Mouse (Mus musculus) mouse embryonic stem cell (cell line): Measurements from ENCODE around the gene Zfp13.

Experiments used
- in situ Hi-C, 2 experiments: fragments of 300-500 bp; cut with MboI; formaldehyde crosslinking; loops; 1 replicate in 1 of 2; 3 replicates in 1 of 2; pipeline ENCODE4 v1.14.3; 2019 to 2020; ENCODE audit warnings: low sequenced_read_pairs in 2 of 2, low pct_unique_long_range_greater_than_20kb in 1 of 2, mixed read lengths in 1 of 2; ENCODE audit not compliant: unreplicated experiment in 1 of 2

The Zfp13 gene

DNA sequence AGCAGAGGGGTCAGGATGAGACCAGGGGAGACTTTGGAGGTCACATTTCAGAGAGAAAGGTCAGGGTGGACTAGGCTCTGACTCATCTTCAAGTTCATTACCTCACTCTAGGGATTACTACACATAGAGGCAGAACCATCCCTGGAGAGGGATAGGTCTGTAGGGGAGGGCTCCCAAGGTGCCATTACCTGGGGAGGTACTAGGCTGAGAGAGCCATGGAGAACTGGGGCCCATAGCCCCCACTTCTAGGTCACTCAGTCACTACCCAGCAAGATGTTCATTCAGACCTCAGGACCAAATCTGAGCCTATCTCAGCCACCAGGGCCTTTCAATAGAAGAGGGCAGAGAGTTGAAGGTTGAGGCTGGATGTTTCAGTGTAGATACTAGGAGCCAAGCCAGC lies 45.0 kb downstream of the Zfp13 start:
- in situ Hi-C loops: no loop called here

- in situ Hi-C loops: no loop called here
Observed at GRCm38 (mm10) chr17:23553634-23554120, 45.6 kb downstream of the Zfp13 start.

DNA sequence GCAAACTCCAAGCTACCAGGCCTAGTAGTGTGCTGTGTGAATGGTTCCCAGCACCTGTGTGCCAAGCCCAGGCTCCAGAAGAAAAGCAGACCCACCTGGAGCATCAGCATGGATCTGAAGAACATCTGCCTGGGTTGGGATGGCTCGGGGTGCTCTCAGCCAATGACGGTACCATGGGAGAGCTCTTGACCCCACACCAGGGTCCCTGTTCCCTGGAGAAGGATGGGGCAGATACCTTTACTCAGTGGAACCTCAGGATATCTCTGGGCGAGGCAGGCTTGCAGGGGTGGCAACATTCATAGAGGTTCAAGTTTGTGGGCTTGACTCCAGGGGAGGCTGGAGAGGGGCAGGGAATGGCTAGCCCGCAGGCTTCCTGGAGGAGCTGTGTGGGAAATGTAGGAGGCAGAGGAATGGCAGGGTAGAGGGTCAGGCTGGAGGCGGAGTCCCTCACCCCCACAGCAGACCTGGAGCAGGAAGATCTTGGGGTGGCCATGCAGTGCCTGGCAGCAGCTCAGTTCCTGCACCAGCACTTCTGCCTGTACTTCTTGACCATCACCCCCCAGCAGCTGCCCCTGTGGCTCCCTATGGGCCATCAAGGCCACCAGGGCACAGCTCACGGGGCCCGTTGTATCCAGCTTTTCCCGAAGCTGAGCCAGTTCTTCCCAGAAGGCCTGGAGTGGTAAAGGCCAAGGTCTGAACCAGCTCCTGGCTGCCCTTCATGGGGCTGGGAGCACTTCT lies 46.2 kb downstream of the Zfp13 start:
- in situ Hi-C loops: no loop called here

DNA sequence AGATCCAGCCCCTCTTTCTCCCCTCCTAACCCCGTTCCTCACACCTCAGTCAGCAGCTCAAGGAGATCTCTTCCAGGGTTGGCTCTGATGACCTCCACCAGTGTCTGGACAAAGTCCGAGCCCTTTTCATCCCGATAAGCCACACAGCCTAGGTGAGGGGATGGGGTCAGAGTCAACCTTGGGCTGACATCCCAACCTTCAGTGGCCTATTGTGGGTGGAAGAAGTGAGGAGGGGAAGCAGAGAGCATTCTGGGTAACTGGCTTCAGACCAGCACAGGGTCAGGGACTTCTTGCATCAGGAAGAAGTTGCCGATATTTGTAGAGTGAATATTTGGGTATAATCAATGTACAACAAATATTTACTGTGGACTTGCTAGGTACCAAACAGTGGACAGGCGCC lies 47.3 kb downstream of the Zfp13 start:
- in situ Hi-C loops: no loop called here

DNA sequence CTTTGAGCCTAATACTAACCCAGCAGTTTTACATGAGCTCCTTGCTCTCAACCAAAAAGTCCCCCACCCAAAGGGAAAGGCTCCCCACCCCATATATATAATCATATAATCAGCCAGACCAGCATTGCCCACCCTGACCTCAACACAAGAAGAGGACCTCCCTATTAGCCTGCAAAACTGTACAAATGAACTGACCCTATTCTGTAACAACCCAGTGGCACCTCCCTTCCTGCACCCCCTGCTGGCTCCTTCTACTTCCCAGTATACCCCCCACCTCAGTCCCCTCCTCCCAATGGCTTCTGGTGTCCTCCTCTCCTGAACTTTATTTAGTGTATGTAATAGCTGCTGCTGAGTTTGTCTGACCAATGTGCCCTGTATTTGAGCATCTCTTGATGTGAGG lies 47.9 kb downstream of the Zfp13 start:
- in situ Hi-C loops: no loop called here

- in situ Hi-C loops: no loop called here
Observed at GRCm38 (mm10) chr17:23550856-23551255, 48.4 kb downstream of the Zfp13 start.

- in situ Hi-C loops: no loop called here
Observed at GRCm38 (mm10) chr17:23550188-23550791, 49.0 kb downstream of the Zfp13 start.

DNA sequence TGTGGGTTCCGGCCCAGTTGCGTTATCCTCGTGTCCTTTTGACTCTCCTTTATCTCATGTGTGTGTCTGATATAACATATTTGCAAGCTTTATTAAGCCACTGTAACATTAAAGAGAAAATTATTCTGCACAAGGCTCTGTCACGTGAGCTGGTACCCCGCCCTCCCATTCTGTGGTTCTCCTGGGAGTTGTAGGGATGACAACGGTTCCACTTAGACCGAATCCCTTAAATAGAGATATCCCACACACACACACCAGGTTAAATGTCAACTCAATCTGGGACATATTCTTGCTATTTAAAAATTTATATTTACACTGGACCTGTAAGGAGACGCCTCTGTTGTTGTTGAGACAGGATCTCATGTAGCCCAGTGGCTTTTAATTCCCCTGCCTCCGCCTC lies 49.8 kb downstream of the Zfp13 start:
- in situ Hi-C loops: no loop called here

GRCm38 (mm10) chr17:23548615-23549014 lies 50.7 kb downstream of the Zfp13 start:
- in situ Hi-C loops: no loop called here

DNA sequence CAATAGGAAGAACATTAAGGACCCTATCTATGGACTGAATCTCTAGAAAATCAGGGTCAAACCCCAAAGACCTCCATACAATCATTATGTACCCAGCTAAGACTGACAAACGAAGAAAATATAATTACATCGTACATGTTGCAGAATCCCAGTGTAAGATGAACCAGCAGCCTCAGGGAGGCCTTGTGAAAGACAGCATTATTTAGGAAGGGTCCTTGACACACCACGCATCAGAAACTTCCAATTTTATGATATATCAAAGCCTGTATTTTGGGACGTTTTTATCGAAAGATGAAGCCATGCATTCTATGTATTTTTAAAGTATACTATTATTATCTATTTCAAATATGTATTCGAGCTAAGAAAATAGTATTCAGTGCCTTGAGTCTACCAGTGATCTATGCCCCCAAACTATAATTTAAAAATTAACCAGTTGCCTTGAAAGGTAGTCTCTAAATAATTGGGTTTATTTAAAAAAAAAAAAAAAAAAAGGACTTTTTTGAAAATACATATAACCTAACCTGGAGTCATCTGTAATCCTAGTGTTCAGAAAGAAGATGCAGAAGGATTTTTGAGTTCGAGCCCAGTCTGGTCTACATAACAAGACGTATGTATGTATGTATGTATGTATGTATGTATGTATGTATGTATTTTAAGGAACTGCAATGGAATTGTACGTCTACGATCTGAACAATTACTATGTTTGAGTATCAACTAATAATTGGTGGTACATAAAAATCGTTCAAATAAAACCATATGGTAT lies 51.4 kb downstream of the Zfp13 start:
- in situ Hi-C loops: no loop called here

- in situ Hi-C loops: no loop called here
Observed at GRCm38 (mm10) chr17:23546702-23547505, 52.4 kb downstream of the Zfp13 start.

GRCm38 (mm10) chr17:23546333-23546701 lies 53.0 kb downstream of the Zfp13 start:
- in situ Hi-C loops: no loop called here

DNA sequence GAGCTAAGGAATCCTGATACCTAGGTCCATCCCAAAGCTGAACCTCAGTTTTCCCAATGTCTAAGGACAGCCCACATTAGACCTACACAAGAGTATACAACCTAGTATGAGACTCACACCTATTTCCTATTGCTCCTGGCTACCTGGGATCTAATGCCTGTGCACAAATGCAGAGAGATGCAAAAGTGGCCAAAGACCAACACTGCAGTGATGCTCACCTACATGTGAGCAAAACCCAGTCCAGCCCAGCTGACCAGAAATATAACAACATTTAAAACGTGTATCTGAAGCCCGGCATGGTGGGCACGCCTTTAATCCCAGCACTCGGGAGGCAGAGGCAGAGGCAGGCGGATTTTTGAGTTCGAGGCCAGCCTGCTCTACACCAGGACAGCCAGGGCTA lies 53.4 kb downstream of the Zfp13 start:
- in situ Hi-C loops: no loop called here

DNA sequence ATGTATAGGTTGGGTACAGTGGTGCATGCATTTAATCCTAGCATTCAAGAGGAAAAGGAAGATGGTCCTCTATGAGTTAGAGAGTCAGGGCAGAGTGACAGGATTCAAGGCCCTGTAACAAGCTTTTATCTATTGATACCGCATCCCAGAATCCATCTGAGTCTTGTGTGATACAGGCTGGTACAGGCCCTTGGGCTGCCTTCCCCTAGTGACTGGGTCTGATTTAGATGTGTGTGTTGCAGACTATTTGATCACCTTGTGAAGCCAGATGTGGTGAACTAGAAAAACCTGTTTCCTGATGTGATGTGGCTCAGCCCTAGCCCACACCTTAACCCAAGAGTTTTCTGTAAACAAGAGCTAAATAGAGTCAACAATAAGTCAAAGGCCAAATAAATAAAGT lies 54.5 kb downstream of the Zfp13 start:
- in situ Hi-C loops: no loop called here

DNA sequence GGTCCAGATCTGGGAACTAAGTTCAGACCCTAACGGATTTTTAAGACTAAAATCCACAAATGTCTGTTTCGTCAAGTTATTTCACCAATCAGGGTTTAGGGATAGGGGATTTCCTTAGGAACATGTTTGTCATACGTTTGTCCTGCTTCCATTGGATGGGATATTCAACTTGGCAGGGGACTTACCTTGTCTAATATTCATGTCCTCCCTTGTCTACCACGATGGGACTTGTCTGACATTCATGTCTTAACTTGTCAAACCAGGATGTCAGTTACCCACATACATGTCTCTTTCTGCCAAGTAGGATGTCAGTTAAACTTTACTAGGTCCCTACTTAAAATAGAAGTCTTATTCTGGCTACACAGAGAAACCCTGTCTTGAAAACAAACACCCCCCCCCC lies 55.3 kb downstream of the Zfp13 start:
- in situ Hi-C loops: no loop called here

DNA sequence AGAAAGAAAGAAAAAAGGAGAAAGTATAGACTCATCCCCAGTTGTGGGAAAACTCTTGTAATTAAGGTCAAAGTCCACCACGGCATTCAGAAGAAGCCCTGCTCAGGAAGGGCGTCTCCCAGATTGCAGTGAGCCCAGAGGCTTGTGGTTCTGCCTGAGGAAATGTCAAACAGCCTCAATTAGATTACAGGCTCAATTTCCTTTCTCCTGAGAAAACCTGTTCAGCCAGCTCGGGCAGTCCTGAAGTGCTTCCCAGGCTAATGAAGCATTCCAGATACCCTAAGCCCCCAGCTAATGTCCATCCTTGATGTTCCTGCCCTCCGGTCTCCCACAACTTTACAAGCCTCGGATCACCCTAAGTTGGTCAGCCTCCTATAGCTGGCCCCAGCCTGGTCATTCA lies 56.0 kb downstream of the Zfp13 start:
- in situ Hi-C loops: no loop called here

GRCm38 (mm10) chr17:23542835-23543234 lies 56.5 kb downstream of the Zfp13 start:
- in situ Hi-C loops: no loop called here

DNA sequence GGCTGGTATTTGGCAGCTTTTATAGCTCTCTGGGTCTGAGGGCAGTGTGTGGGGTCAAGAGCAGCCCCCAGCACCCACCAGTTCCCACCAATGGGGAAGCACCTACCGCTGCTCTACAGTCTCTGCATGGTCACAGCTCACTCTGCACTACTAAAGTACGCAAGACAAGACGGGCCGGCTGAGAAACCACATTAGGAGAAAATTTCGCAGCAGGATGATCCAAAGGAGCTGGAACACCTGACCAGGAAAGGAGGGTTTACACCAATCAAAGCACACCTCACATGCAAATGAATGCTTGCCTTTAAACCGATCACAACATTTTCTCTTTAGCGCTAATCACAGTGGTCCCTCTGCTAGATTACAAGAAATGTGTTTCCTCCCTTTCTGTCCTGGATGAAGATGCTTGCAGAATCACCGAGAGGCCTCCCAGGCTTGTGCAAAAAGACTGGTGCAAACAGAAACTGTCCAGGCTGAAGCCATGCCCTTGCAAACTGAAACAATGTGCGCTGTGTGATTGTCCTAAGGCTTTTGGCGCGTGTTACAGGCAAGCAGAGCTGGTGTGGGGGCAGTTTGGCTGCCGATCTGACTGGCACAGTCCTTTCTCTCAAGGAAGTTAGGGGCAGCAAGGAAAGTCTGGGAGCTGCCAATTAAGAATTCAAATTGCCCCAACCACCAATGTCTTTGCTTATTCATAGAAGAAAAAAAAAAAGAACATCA lies 57.1 kb downstream of the Zfp13 start:
- in situ Hi-C loops: no loop called here
